Mouse (Mus musculus): ENCODE measurements around the gene Mst1. TPM values are rescaled to one million over a fixed set of nuclear protein-coding genes. Genes with fewer than 3 reads are reported as not detected.

Gene Mst1
- polyA plus RNA-seq, 1 experiment from 2014 or later: 0.37 TPM

DNA sequence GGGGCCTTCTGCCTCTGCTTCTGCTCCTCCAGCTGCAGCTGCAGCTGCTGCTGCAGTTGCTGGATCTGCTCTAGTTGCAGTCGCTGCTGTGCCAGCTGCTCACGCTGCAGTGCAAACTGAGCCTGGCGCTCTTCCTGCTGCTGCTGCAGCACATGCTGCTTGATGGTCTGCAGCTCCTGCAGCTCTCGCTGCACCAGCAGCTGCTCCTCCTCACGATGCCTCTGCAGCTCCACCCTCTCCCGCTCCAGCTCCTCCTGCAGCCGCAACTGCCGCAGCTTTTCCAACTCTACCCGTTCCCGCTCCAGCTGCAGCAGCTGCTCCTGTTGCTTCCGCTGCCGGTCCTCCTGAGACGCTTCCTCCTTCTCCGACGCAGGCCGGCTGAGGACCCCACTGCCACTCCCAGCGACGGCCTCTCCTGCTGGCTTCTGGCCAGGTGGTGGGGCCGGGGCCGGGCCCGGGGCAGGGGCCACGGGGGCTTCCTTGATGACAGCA, 30.9 kb downstream of the Mst1 start:
- Histone ChIP-seq H3K27ac (replicated peaks; ENCODE audit: low read depth, low read length) (no peak overlapping the region), H3K27me3 (ENCODE audit: control insufficient read depth, insufficient read depth, low read length) (peaks cover 7% of the 10 kb centered on the region), H3K9ac (ENCODE audit: low read length) (peak overlapping the region; percentile 62)

DNA sequence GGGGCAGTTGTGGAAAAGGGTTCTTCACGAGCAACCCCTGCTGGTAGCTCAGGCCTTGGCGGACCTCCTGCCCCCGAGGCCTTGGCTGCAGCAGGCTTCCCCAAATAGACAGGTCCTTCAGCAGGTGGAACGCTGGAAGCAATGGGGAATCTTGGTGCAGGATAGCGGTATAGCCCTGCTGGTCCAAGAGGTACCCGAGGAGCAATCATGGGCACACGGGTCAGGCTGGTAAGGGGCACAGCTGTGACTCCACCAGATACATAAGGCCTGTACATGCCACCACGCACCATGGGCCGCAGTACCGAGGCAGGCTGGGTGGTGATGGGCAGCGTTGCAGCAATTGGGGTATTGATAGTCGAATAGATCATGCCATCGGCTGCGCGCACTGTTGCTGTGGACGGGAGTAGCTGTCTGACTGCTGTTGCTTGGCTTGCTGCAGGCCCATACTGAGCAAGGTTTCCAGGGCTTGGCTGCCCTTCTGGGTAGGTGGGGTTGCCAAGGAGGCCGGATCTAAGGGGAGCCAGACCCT, 31.4 kb downstream of the Mst1 start:
- Histone ChIP-seq H3K4me3 (ENCODE audit: low read depth, low read length) (peak overlapping the region; percentile 28), H3K36me3 (ENCODE audit: control insufficient read depth, insufficient read depth, low read length) (no peaks in the 10 kb centered on the region), H3K9me3 (ENCODE audit: control insufficient read depth, low read length) (peaks cover 4% of the 10 kb centered on the region; the same call in 1 of the 2 replicates), H3K4me1 (ENCODE audit: control insufficient read depth, insufficient read depth, low read length) (peaks cover 10% of the 10 kb centered on the region), H3K9ac (ENCODE audit: low read length) (peak overlapping the region; percentile 62), H3K27me3 (ENCODE audit: control insufficient read depth, insufficient read depth, low read length) (peaks cover 10% of the 10 kb centered on the region), H3K4me2 (ENCODE audit: low read depth, severe bottlenecking) (peak overlapping the region; percentile 56), H3K27ac (replicated peaks; ENCODE audit: low read depth, low read length) (no peak overlapping the region)
- no peak for ATAC-seq (ENCODE audit: insufficient number of reproducible peaks, low FRiP score, low TSS enrichment, low read depth)
- WGBS: 75% methylated on average over 17 of the region's 17 CpGs
- DNase-seq (ENCODE audit: low spot score): peak; percentile 21

More for the DNA sequence above, 30.9 kb downstream of the Mst1 start:
- H3K9me3 ChIP-seq (ENCODE audit: control insufficient read depth, low read length): peaks cover 4% of the 10 kb centered on the region; the same call in 1 of the 2 replicates
- H3K4me1 ChIP-seq (ENCODE audit: control insufficient read depth, insufficient read depth, low read length): peaks cover 10% of the 10 kb centered on the region
- H3K4me3 ChIP-seq (ENCODE audit: low read depth, low read length): peak overlapping the region; percentile 28
- H3K4me2 ChIP-seq (ENCODE audit: low read depth, severe bottlenecking): peak overlapping the region; percentile 56
- WGBS: 10% methylated on average over 22 of the region's 22 CpGs
- DNase-seq (ENCODE audit: low spot score) (peak; percentile 63), ATAC-seq (ENCODE audit: insufficient number of reproducible peaks, low FRiP score, low TSS enrichment, low read depth) (no peak)
- no peaks in the 10 kb centered on the region for H3K36me3 ChIP-seq (ENCODE audit: control insufficient read depth, insufficient read depth, low read length)

DNA sequence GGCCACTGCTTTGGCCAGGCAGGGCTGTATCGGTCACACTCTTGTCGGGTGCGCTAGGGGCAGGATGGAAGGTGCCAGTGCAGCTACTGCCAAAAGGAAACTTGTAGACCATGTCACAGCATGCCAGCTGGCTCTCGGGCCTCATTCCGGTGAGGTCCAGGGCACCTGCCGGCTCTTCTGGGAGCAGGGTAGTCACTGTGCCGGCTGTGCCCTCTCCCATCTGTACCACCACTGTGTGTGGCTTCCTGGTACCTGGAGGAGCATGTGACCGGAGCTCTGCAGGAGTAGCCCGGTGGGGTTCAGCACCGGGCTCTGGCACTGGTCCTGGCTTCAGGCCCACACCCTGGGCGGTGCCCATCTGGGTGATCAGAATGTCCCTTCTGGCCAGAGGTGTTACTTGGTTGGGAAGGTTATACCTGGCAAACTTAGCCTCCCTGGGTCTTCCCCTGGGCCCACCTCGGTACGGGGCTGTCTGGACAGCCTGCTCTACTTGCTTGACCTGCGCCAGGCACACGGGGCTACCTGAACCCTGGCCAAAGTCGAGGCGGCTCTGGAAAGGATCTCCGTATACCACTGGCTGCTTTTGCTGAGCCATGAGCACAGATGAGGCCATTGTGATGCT, 32.6 kb downstream of the Mst1 start:
- DNase-seq (ENCODE audit: low spot score) (no peak), ATAC-seq (ENCODE audit: insufficient number of reproducible peaks, low FRiP score, low TSS enrichment, low read depth) (no peak)
- H3K36me3 ChIP-seq (ENCODE audit: control insufficient read depth, insufficient read depth, low read length): no peaks in the 10 kb centered on the region
- peaks cover 4% of the 10 kb centered on the region; the same call in 1 of the 2 replicates for H3K9me3 ChIP-seq (ENCODE audit: control insufficient read depth, low read length)
- peaks cover 10% of the 10 kb centered on the region for H3K4me1 ChIP-seq (ENCODE audit: control insufficient read depth, insufficient read depth, low read length)
- no peak overlapping the region for H3K27ac ChIP-seq (replicated peaks; ENCODE audit: low read depth, low read length)
- no peak overlapping the region for H3K4me2 ChIP-seq (ENCODE audit: low read depth, severe bottlenecking)
- H3K27me3 ChIP-seq (ENCODE audit: control insufficient read depth, insufficient read depth, low read length): peaks cover 10% of the 10 kb centered on the region
- 91% methylated on average over 18 of the region's 18 CpGs for WGBS
- no peak overlapping the region for H3K4me3 ChIP-seq (ENCODE audit: low read depth, low read length)
- H3K9ac ChIP-seq (ENCODE audit: low read length): no peak overlapping the region

DNA sequence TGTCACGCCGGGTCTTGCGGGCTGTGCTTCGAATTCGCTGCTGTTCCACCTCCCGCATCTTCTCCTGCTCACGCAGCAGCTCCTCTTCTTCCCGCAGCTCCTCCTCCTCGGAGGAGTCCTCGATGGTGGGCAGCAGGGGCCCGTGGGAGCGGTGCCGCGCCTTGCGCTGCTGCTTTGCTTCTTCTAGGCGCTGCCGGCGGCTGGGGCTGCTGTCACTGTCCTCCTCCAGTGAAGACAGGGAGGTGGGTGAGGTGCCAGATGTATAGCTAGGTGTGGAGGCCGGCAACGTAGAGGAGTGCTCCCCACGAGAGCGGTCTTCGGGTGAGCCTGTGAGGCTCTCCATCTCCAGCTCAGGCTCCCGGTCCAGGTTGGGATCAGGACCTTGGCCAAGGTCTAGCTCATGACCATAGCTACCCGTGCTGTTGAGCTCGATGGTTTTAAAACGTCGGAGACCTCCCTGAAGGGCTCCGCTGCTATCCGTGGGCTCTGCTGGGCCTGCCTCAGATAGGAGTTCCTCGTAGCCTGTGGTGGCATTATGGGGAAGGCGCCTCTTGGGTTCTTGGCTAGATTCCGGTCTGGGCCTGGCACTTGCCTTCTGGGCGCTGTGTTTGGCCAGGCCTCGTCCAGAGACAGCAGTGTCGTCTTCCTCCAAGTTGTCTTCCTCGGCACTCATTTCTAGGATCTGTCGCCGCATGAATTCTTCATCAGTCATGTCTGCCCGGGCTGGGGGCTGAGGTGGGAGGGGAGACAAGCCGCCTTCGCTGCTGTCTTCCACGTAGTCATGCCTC, 35.2 kb downstream of the Mst1 start:
- Histone ChIP-seq H3K36me3 (ENCODE audit: control insufficient read depth, insufficient read depth, low read length) (no peaks in the 10 kb centered on the region), H3K27me3 (ENCODE audit: control insufficient read depth, insufficient read depth, low read length) (peaks cover 10% of the 10 kb centered on the region), H3K27ac (replicated peaks; ENCODE audit: low read depth, low read length) (no peak overlapping the region), H3K4me1 (ENCODE audit: control insufficient read depth, insufficient read depth, low read length) (peaks cover 10% of the 10 kb centered on the region), H3K4me3 (ENCODE audit: low read depth, low read length) (no peak overlapping the region), H3K4me2 (ENCODE audit: low read depth, severe bottlenecking) (no peak overlapping the region), H3K9ac (ENCODE audit: low read length) (no peak overlapping the region), H3K9me3 (ENCODE audit: control insufficient read depth, low read length) (peaks cover 4% of the 10 kb centered on the region; the same call in 1 of the 2 replicates)
- DNase-seq (ENCODE audit: low spot score) (no peak), ATAC-seq (ENCODE audit: insufficient number of reproducible peaks, low FRiP score, low TSS enrichment, low read depth) (no peak)
- WGBS: 68% methylated on average over 43 of the region's 43 CpGs

DNA sequence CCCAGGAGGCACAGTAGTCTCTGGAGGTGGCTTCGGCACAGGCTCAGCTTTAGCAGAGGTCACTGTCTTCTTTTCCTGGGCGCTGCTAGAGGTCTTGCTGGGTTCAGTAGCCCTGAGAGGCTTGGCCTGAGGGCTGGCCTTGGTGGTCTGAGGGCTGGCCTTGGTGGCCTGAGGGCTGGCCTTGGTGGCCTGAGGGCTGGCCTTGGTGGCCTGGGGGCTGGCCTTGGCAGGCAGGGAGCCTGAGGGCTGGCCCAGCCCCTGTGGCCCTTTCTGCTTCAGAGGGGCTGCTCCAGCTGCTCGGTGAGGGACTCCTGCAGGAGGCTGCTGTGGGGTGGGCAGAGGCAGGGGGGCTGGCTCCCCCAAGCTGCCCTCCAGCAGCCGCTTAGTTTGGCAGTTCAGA, 36.9 kb downstream of the Mst1 start:
- ATAC-seq (ENCODE audit: insufficient number of reproducible peaks, low FRiP score, low TSS enrichment, low read depth) (no peak), DNase-seq (ENCODE audit: low spot score) (no peak)
- Histone ChIP-seq H3K4me3 (ENCODE audit: low read depth, low read length) (no peak overlapping the region), H3K27me3 (ENCODE audit: control insufficient read depth, insufficient read depth, low read length) (peaks cover 10% of the 10 kb centered on the region), H3K4me2 (ENCODE audit: low read depth, severe bottlenecking) (no peak overlapping the region), H3K4me1 (ENCODE audit: control insufficient read depth, insufficient read depth, low read length) (no peaks in the 10 kb centered on the region), H3K27ac (replicated peaks; ENCODE audit: low read depth, low read length) (no peak overlapping the region), H3K36me3 (ENCODE audit: control insufficient read depth, insufficient read depth, low read length) (no peaks in the 10 kb centered on the region), H3K9ac (ENCODE audit: low read length) (no peak overlapping the region; the same call in 1 of the 2 replicates), H3K9me3 (ENCODE audit: control insufficient read depth, low read length) (peaks cover 4% of the 10 kb centered on the region; the same call in 1 of the 2 replicates)
- 63% methylated on average over 4 of the region's 4 CpGs for WGBS

DNA sequence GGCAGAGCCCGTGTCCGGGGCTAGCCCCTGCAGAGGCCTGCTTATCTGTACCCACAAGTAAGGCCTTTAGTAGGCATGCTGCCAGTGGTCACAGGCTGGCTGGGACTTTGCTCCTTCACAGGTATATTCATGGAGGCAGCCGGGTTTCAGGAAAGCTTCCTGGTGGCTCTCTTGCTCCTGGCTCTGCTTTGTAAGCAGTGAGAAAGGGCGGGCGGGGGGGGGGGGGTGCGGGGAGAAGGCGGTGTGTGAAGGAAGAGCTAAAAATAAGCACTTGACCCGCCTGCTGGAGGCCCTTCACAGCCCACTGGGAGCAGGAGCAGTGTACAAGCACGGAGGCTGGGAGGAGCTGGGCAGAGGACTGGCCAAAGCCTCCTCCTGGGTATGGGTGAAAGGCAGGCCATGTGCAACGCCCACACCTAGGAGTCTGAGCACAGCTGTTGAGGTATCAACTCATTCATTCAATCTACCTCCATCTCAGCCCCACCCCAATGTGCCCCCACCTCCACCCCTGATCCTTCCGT, 39.7 kb downstream of the Mst1 start:
- H3K9me3 ChIP-seq (ENCODE audit: control insufficient read depth, low read length): peaks cover 3% of the 10 kb centered on the region; the same call in 1 of the 2 replicates
- peaks cover 7% of the 10 kb centered on the region; the same call in 1 of the 2 replicates for H3K27me3 ChIP-seq (ENCODE audit: control insufficient read depth, insufficient read depth, low read length)
- H3K27ac ChIP-seq (replicated peaks; ENCODE audit: low read depth, low read length): no peak overlapping the region
- no peaks in the 10 kb centered on the region for H3K4me1 ChIP-seq (ENCODE audit: control insufficient read depth, insufficient read depth, low read length)
- no peak overlapping the region for H3K4me3 ChIP-seq (ENCODE audit: low read depth, low read length)
- ATAC-seq (ENCODE audit: insufficient number of reproducible peaks, low FRiP score, low TSS enrichment, low read depth) (no peak), DNase-seq (ENCODE audit: low spot score) (no peak)
- no peak overlapping the region for H3K4me2 ChIP-seq (ENCODE audit: low read depth, severe bottlenecking)
- H3K9ac ChIP-seq (ENCODE audit: low read length): no peak overlapping the region
- H3K36me3 ChIP-seq (ENCODE audit: control insufficient read depth, insufficient read depth, low read length): no peaks in the 10 kb centered on the region
- WGBS: 67% methylated on average over 9 of the region's 11 CpGs

DNA sequence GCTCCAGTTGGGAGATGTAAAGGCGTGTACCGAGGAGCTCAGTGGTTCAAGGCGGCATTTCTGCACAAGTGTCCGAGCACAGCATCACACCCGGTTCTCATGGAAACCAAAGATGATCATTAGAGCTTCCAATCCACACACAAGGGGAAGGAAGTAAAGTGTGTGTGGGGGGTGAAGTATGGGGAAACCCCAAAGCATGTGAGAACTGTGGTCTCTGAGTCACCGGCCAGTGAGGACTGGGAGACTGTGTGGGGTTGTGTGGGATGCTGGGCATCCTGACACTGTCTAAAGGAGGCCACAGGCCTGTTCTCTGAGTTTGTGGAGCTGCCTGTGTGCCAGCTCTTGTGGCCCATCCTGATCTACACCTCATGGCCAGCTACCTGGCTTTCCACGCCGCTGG, 40.4 kb downstream of the Mst1 start:
- no peak overlapping the region for H3K4me2 ChIP-seq (ENCODE audit: low read depth, severe bottlenecking)
- H3K9ac ChIP-seq (ENCODE audit: low read length): no peak overlapping the region
- no peak for ATAC-seq (ENCODE audit: insufficient number of reproducible peaks, low FRiP score, low TSS enrichment, low read depth)
- 90% methylated on average over 8 of the region's 8 CpGs for WGBS
- no peak for DNase-seq (ENCODE audit: low spot score)
- H3K9me3 ChIP-seq (ENCODE audit: control insufficient read depth, low read length): no peaks in the 10 kb centered on the region
- H3K4me1 ChIP-seq (ENCODE audit: control insufficient read depth, insufficient read depth, low read length): no peaks in the 10 kb centered on the region
- H3K27me3 ChIP-seq (ENCODE audit: control insufficient read depth, insufficient read depth, low read length): peaks cover 4% of the 10 kb centered on the region; the same call in 1 of the 2 replicates
- H3K4me3 ChIP-seq (ENCODE audit: low read depth, low read length): no peak overlapping the region
- no peaks in the 10 kb centered on the region for H3K36me3 ChIP-seq (ENCODE audit: control insufficient read depth, insufficient read depth, low read length)
- no peak overlapping the region for H3K27ac ChIP-seq (replicated peaks; ENCODE audit: low read depth, low read length)

All from limb, embryonic 11.5 days (tissue).